Mouse (Mus musculus) forebrain, embryonic 16.5 days (tissue): ENCODE data around the gene Scaf11. TPM values are rescaled to one million over a fixed set of nuclear protein-coding genes. Genes with fewer than 3 reads are reported as not detected.
"Not testable (repeated sequence)": the region's sequence is repeated elsewhere in the genome, so short reads cannot be mapped to it uniquely, and the experiment has no call there.

ENCODE experiments used
- ATAC-seq: fragments of 200-750 bp; cut with Nextera tagmentation; 2 replicates; pipeline ENCODE4 v1.8.0; 2017; ENCODE audit warnings: mild to moderate bottlenecking, moderate library complexity
- H3K27ac ChIP-seq: fragments of 300-500 bp; sonication (generic); 2 replicates; pipeline ENCODE4 v1.5.1; 2014; ENCODE audit warnings: low read length, control low read depth
- H3K27me3 ChIP-seq: fragments of 300-500 bp; sonication (generic); replicated peaks from 2 replicates; pipeline ENCODE4 v1.6.1; 2014; ENCODE audit warnings: low read length; ENCODE audit not compliant: control insufficient read depth, insufficient read depth
- H3K36me3 ChIP-seq: fragments of 300-500 bp; sonication (generic); 2 replicates; pipeline ENCODE4 v1.6.1; 2014; ENCODE audit not compliant: control insufficient read depth, insufficient read depth
- H3K4me1 ChIP-seq: fragments of 300-500 bp; sonication (generic); replicated peaks from 2 replicates; pipeline ENCODE4 v1.6.1; 2014; ENCODE audit warnings: low read length; ENCODE audit not compliant: control insufficient read depth, insufficient read depth
- H3K4me2 ChIP-seq: fragments of 300-500 bp; sonication (generic); 2 replicates; pipeline ENCODE4 v1.6.1; 2014; ENCODE audit warnings: mild to moderate bottlenecking, low read length, control low read depth
- H3K4me3 ChIP-seq: fragments of 300-500 bp; sonication (generic); replicated peaks from 2 replicates; pipeline ENCODE4 v1.5.1; 2014; ENCODE audit warnings: mild to moderate bottlenecking, low read length, control low read depth
- H3K9ac ChIP-seq: fragments of 300-500 bp; sonication (generic); replicated peaks from 2 replicates; pipeline ENCODE4 v1.6.1; 2014; ENCODE audit warnings: low read depth, low read length, control low read depth
- H3K9me3 ChIP-seq: fragments of 300-500 bp; sonication (generic); 2 replicates; pipeline ENCODE4 v1.6.1; 2016; ENCODE audit warnings: low read length; ENCODE audit not compliant: control insufficient read depth
- WGBS: fragments of 180-500 bp; shearing (Covaris S2); extraction: QIAGEN DNeasy Blood & Tissue Kit; methylation state at CpG from one replicate; pipeline ENCODE4 v1.1.7; 2014; 5-methylcytosine and 5-hydroxymethylcytosine counted together
- polyA plus RNA-seq: library from polyadenylated mRNA; unstranded; fragments of >200 nt; fragmentation: Nextera tagmentation; extraction: Ambion mirVana; gene quantifications from 2 replicates; pipeline ENCODE4 v1.2.1, GENCODE M21; 2015

Scaf11 gene
- 53.2 and 57.7 TPM in 2 replicates for polyA plus RNA-seq

DNA sequence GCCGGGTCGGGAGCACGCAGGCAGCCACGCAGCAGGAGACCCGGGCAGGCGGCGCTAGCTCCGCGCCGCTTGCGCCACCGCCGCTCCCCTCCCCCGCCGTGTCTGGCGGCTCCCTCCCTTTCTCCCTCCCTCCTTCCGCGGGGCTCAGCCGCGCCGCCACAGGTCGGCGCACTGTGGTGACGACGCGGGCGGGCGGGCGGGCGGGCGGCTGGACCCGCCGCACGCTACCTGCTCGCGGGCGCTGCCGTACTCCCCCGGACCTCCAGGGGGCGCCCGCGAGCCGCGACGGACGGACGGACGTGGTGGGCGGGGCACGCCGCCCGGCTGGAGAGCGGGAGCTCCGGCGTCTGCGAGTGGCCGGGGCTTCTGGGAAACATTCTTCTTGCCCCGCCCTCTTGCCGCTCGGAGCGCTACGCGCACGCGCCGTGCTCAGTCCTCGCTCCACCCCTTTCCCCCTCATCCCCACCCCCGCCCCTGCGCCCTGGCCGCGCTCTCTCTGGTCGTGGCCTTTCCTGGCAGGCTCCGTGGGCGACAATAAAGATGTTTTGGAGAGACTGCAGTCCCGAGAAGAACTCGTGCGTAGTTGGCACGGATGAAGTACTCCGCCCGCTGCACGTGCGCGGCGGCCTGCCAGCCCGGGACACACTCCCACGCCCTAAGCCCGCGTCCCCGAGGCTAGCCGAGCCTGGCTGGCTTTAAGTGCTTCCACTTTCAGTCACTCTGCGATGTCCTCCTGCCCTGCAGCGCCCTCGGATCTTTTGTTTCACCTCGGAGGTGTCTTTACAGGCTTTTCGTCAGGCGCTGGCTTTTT is at the start of gene Scaf11:
Gene Scaf11 (minus strand): TSS at position 114 of the 811 bp plus-strand sequence.
- WGBS: 0% methylated on average over 69 of the region's 96 CpGs
- peak; percentile 94 for ATAC-seq

DNA sequence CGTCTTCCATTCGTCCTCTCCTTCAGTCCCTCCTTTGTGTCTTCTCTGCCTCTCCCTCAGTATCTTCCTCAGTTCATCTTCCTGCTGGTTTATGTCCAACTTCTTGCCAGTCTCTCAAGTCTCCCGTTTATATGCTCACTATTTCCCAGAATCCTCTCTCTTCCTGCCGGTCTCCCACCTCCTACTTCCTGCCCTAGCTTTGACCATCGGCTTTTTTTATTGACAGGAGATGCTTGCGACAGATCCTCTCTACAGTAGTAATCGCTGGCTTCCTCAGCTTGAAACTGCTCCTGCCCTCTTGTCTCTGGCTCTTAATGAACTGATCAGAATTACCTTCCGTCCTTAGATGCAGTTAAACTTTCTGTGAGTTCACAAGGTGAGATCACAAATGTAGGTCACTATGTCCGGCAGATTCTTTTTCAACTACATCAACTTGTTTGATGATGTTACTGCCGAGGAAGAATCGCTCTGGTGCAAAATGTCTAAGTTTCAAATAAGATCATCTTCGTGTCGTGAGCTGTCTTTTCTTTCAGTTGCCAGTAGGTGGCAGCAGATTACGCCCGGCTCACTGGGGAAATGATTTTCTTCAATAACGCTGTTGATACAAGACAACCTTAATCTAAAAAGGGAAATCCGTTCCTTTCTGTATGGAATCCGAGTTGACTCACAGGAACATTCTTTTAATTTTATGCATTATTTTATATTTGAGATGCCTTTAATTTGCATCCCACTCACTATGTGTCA is 46.6 kb upstream of the Scaf11 start:
- no peak overlapping the region for H3K4me3 ChIP-seq
- H3K4me2 ChIP-seq: no peak overlapping the region
- peaks cover 6% of the 10 kb centered on the region for H3K9me3 ChIP-seq
- 47% methylated on average over 18 of the region's 18 CpGs for WGBS
- H3K27ac ChIP-seq: no peak overlapping the region
- no peaks in the 10 kb centered on the region for H3K36me3 ChIP-seq
- no peaks in the 10 kb centered on the region for H3K4me1 ChIP-seq
- no peak for ATAC-seq
- no peaks in the 10 kb centered on the region for H3K27me3 ChIP-seq
- no peak overlapping the region for H3K9ac ChIP-seq

More for the DNA sequence above, at the start of gene Scaf11:
- Histone ChIP-seq H3K4me2 (peak within 1 kb of the TSS; percentile 93), H3K4me3 (peak within 1 kb of the TSS; percentile 87), H3K9ac (peak within 1 kb of the TSS; percentile 84), H3K4me1 (peaks cover 20% of the 10 kb centered on the region), H3K36me3 (no peaks in the 10 kb centered on the region), H3K27me3 (no peaks in the 10 kb centered on the region), H3K27ac (peak within 1 kb of the TSS; percentile 91), H3K9me3 (no peaks in the 10 kb centered on the region)

DNA sequence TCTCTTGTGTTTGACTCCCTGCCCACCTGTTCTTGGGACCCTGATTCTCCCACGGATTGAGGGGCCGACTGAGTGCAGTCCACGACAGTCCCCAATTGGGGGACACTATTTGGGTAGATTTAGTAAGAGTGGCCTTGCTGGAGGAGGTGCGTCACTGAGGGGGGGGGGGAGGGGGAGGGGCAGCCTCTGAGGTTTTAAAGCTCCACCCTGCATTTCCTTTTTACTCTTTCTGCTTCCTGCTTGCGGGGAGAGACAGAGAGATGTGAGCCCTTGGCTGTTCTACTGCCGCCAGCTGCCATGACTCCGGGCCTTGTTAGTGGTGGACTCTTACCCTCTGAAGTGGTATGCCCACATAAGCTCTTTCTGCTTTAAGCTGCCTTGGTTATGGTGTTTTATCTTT is 37.0 kb upstream of the Scaf11 start:
- Histone ChIP-seq H3K27ac (no peak overlapping the region), H3K4me2 (no peak overlapping the region), H3K9ac (no peak overlapping the region), H3K36me3 (no peaks in the 10 kb centered on the region), H3K4me3 (no peak overlapping the region), H3K27me3 (no peaks in the 10 kb centered on the region), H3K9me3 (peaks cover 4% of the 10 kb centered on the region; the same call in 1 of the 2 replicates), H3K4me1 (no peaks in the 10 kb centered on the region)
- ATAC-seq: no peak
- 90% methylated on average over 7 of the region's 7 CpGs for WGBS

DNA sequence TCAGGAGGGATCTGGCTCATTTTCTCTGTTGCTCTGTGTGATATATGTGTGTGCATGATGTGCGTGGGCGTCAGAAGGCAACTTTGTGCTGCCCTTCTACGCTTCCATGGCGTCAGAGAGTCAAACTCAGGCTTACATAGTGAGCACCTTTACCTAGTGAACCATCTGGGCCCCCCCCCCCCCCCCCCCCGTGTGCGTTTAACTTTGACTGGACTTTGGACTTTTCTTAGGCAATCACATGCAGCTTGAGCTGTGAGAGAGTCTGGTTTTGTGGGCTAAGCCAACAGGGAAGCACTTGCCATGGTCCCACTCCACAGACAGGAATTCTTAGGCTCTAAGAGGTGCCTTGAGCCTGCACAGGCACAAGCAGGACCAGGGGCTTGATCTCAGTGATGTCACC is 33.6 kb upstream of the Scaf11 start:
- H3K9ac ChIP-seq: no peak overlapping the region
- no peaks in the 10 kb centered on the region for H3K36me3 ChIP-seq
- peaks cover 7% of the 10 kb centered on the region for H3K4me1 ChIP-seq
- H3K9me3 ChIP-seq: 0 out of 2 replicates have a peak, but pooled peaks cover 2% of the 10 kb centered on the region
- ATAC-seq: no peak
- H3K27ac ChIP-seq: no peak overlapping the region
- 88% methylated on average over 5 of the region's 6 CpGs for WGBS
- no peak overlapping the region for H3K4me2 ChIP-seq
- H3K4me3 ChIP-seq: no peak overlapping the region
- H3K27me3 ChIP-seq: no peaks in the 10 kb centered on the region

DNA sequence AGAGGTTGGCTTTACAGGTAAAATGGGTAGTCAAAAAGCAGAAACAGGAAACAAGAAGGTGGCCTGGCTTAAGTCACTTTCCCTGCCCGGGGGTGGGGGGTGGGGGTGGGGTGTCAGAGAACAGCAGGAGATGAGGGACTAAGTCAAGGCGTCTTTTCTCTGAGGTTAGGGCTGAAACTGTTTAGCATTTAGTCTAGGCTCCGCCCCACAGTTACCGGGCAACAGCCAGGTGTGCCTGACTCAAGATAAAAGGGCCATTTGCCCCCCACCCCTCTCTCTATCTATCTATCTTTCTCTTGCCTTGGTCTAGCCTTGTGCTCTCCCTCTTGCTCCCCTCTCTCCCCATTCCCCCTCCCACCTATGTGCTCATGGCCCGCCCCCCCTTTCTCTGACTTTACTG is 32.9 kb upstream of the Scaf11 start:
- no peak for ATAC-seq
- H3K9ac ChIP-seq: no peak overlapping the region
- H3K9me3 ChIP-seq: 0 out of 2 replicates have a peak, but pooled peaks cover 2% of the 10 kb centered on the region
- 75% methylated on average over 5 of the region's 5 CpGs for WGBS
- no peaks in the 10 kb centered on the region for H3K36me3 ChIP-seq
- H3K27me3 ChIP-seq: no peaks in the 10 kb centered on the region
- no peak overlapping the region for H3K4me3 ChIP-seq
- no peak overlapping the region for H3K4me2 ChIP-seq
- H3K27ac ChIP-seq: no peak overlapping the region
- peaks cover 7% of the 10 kb centered on the region for H3K4me1 ChIP-seq

DNA sequence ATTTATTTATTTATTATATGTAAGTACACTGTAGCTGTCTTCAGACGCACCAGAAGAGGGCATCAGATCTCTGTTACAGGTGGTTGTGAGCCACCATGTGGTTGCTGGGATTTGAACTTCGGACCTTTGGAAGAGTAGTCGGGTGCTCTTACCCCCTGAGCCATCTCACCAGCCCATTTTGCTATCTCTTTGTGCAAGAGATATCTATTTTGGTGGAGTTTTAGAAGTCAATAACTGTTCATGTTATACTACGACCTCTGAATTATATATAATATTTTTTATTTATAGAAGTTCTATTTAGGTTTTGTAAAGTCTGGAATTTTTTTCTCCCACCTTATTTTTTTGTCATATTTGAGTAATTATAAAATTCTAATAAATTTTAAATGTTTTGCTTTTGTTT is 32.3 kb upstream of the Scaf11 start:
- WGBS: 93% methylated on average over 4 of the region's 4 CpGs
- ATAC-seq, H3K4me1 ChIP-seq, H3K27me3 ChIP-seq, H3K4me2 ChIP-seq, H3K4me3 ChIP-seq, H3K36me3 ChIP-seq, H3K27ac ChIP-seq, H3K9me3 ChIP-seq, H3K9ac ChIP-seq: not testable (repeated sequence)

DNA sequence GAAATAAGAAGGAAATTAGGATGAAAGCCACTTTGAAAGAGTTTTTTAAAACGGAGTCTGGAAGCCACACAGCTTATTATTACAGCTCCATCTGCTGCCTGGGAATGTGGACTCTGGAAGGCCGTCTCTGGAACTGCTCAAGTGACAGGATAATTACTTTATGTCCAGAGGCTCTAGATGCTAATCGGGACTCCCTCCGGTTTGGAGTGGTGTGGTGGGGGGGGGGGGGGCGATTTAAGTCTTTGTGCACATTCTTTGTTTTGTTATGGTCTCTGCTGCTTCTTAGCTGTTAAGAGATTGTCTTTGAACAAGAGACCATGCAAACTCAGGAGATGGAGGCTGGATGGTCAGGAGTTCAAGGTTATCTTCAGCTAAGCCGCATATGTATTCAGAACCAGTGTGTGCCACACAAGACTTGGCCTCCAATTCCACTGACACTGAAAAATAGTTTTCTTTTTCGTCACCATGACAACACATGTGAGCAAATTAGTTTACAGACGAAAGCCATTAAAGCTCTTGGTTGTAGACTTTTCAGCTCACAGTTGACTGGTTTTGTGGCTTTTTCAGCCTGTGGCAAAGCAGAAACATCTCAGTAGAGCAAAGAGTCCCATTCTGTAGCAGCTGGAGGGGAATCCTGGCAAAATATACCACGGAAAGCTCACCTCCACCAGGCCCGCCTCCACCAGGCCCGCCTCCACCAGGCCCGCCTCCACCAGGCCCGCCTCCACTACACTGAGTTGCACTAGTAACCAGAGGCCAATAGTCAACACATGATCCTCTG is 31.4 kb upstream of the Scaf11 start:
- H3K36me3 ChIP-seq: no peaks in the 10 kb centered on the region
- no peak overlapping the region for H3K4me3 ChIP-seq
- H3K9ac ChIP-seq: no peak overlapping the region
- H3K27me3 ChIP-seq: no peaks in the 10 kb centered on the region
- H3K4me1 ChIP-seq: peaks cover 7% of the 10 kb centered on the region
- no peak overlapping the region for H3K4me2 ChIP-seq
- WGBS: 28% methylated on average over 13 of the region's 13 CpGs
- H3K9me3 ChIP-seq: 0 out of 2 replicates have a peak, but pooled peaks cover 2% of the 10 kb centered on the region
- H3K27ac ChIP-seq: no peak overlapping the region
- ATAC-seq: no peak; the same call in 1 of the 2 replicates

DNA sequence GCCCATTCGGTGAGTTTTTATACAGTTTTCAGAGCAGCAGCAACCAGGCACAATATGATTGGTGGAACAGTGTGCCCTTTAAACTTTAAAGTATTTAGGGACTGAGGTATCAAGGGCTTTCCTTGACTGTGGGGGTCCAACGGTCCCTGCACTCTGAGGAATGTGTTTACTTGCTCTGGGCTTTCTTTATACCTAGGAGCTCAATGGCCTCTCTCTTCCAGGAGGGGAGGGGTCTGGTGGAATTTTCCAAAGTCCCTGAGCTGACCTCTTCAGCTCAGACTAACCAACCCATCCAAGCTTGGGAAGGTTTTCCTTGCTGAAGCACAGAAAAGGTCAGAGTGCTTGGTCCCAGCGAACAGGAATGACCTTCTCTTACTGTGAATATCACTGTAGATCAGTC is 30.8 kb upstream of the Scaf11 start:
- 24% methylated on average over 3 of the region's 3 CpGs for WGBS
- Histone ChIP-seq H3K4me3 (no peak overlapping the region), H3K27ac (no peak overlapping the region), H3K4me1 (peaks cover 7% of the 10 kb centered on the region), H3K4me2 (no peak overlapping the region), H3K36me3 (no peaks in the 10 kb centered on the region), H3K9ac (no peak overlapping the region), H3K27me3 (no peaks in the 10 kb centered on the region), H3K9me3 (0 out of 2 replicates have a peak, but pooled peaks cover 2% of the 10 kb centered on the region)
- no peak for ATAC-seq

DNA sequence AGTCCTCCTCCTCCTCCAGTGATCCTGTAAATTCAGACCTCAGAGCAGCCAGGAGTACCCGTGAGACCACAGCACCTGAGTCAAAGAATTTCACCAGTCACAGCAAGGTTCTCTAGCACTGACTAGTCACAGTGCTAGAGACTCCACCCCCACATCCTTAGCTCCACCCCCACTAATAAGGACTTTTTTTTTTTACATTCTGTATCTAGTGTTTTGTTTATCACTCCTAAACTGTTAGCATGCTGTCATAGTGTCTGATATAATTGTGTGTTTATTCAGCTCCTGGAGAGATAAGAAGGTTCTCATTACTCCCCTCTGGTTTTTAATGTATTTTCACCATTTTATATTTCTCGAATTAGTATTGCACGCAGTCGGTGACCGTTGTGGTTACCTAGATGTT is 29.5 kb upstream of the Scaf11 start:
- peaks cover 7% of the 10 kb centered on the region for H3K4me1 ChIP-seq
- ATAC-seq: no peak

More for the DNA sequence above, 29.5 kb upstream of the Scaf11 start:
- no peaks in the 10 kb centered on the region for H3K36me3 ChIP-seq
- WGBS: 78% methylated on average over 5 of the region's 5 CpGs
- H3K9me3 ChIP-seq: 0 out of 2 replicates have a peak, but pooled peaks cover under 1% of the 10 kb centered on the region
- no peak overlapping the region for H3K27ac ChIP-seq
- no peak overlapping the region for H3K9ac ChIP-seq
- no peak overlapping the region for H3K4me3 ChIP-seq
- H3K27me3 ChIP-seq: no peaks in the 10 kb centered on the region
- H3K4me2 ChIP-seq: no peak overlapping the region
